Mouse (Mus musculus) hindbrain, postnatal 0 days (tissue): ENCODE results near the gene Loxl4. TPM values are rescaled to one million over a fixed set of nuclear protein-coding genes. Genes with fewer than 3 reads are reported as not detected.

Source experiments
- ATAC-seq: fragments of 200-750 bp; cut with Nextera tagmentation; 2 replicates; pipeline ENCODE4 v1.8.0; 2017; ENCODE audit warnings: mild to moderate bottlenecking, moderate TSS enrichment, moderate library complexity
- DNase-seq: peaks from one replicate; pipeline ENCODE4 v3.0.0-alpha.2; 2015; ENCODE audit warnings: low spot score
- H3K27ac ChIP-seq: fragments of 300-500 bp; sonication (generic); 2 replicates; pipeline ENCODE4 v1.5.1; 2014; ENCODE audit warnings: mild to moderate bottlenecking
- H3K27me3 ChIP-seq: fragments of 300-500 bp; sonication (generic); 2 replicates; pipeline ENCODE4 v1.6.1; 2014; ENCODE audit warnings: low read length, mixed read lengths; ENCODE audit not compliant: insufficient read depth
- H3K36me3 ChIP-seq: fragments of 300-500 bp; sonication (generic); 2 replicates; pipeline ENCODE4 v1.6.1; 2014; ENCODE audit warnings: low read length, mixed read lengths; ENCODE audit not compliant: insufficient read depth
- H3K4me1 ChIP-seq: fragments of 300-500 bp; sonication (generic); 2 replicates; pipeline ENCODE4 v1.6.1; 2014; ENCODE audit warnings: antibody characterized with exemption, low read length, mixed read lengths; ENCODE audit not compliant: insufficient read depth
- H3K4me2 ChIP-seq: fragments of 300-500 bp; sonication (generic); 2 replicates; pipeline ENCODE4 v1.6.1; 2014; ENCODE audit warnings: low read depth, mild to moderate bottlenecking, low read length, moderate library complexity, mixed read lengths
- H3K4me3 ChIP-seq: fragments of 300-500 bp; sonication (generic); 2 replicates; pipeline ENCODE4 v1.5.1; 2014; ENCODE audit warnings: low read length
- H3K9ac ChIP-seq: fragments of 300-500 bp; sonication (generic); replicated peaks from 2 replicates; pipeline ENCODE4 v1.6.1; 2014; ENCODE audit warnings: mild to moderate bottlenecking, low read length, moderate library complexity, mixed read lengths
- H3K9me3 ChIP-seq: fragments of 300-500 bp; sonication (generic); 2 replicates; pipeline ENCODE4 v1.6.1; 2016; ENCODE audit warnings: low read length, mixed read lengths
- CTCF ChIP-seq: IDR thresholded peaks from 2 replicates; pipeline ENCODE4 v1.5.1; 2016; ENCODE audit warnings: antibody characterized with exemption, control low read depth, low read depth
- WGBS: fragments of 180-500 bp; shearing (Covaris S2); extraction: QIAGEN DNeasy Blood & Tissue Kit; methylation state at CpG from one replicate; pipeline ENCODE4 v1.1.7; 2014; 5-methylcytosine and 5-hydroxymethylcytosine counted together
- polyA plus RNA-seq: library from polyadenylated mRNA; unstranded; fragments of >200 nt; fragmentation: Nextera tagmentation; extraction: Ambion mirVana; gene quantifications from 2 replicates; pipeline ENCODE4 v1.2.1, GENCODE M21; 2015
- total RNA-seq: library from RNA; depleted of rRNA; stranded (reverse); fragments of >200 nt; gene quantifications from 2 replicates; pipeline ENCODE4 v1.2.3, GENCODE M21; 2014; rRNA removed

The Loxl4 gene
- total RNA-seq (0.72 and 0.78 TPM in 2 replicates), polyA plus RNA-seq (0.18 TPM in 1 of 2 replicates, not detected in the other)

DNA sequence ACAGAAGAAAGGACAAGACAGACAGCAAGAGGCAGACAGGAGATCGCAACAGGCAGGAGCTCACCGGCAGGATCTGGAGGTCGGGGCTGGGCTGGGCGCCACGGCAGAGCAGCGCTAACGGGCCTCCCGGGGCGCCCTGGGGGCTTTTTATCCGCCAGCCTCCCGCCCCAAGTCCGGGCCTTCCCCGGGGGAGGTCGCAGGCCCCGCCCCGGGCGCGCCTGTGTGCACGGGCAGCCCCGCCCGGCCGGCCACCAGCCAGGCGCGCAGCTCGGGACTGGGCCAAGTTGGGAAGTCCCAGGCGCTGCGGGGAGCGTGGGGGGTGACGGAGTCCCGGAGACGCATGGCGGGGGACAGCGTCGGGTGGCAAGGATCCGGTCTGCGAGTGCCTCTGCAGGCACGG is at the start of gene Loxl4:
TSS of gene Loxl4 (minus strand) at position 160 of the 400 bp plus-strand sequence.
- Histone ChIP-seq H3K9me3 (no peaks in the 10 kb centered on the region), H3K9ac (no peak within 1 kb of the TSS; the same call in 1 of the 2 replicates), H3K27ac (no peak within 1 kb of the TSS), H3K4me1 (no peaks in the 10 kb centered on the region), H3K36me3 (no peaks in the 10 kb centered on the region), H3K4me3 (peak within 1 kb of the TSS; percentile 28), H3K4me2 (peak within 1 kb of the TSS; percentile 55), H3K27me3 (peaks cover 14% of the 10 kb centered on the region)
- WGBS: under 1% methylated on average over 37 of the region's 37 CpGs
- no peak for ATAC-seq
- DNase-seq: peak; percentile 23
- TF ChIP-seq CTCF: no peak

DNA sequence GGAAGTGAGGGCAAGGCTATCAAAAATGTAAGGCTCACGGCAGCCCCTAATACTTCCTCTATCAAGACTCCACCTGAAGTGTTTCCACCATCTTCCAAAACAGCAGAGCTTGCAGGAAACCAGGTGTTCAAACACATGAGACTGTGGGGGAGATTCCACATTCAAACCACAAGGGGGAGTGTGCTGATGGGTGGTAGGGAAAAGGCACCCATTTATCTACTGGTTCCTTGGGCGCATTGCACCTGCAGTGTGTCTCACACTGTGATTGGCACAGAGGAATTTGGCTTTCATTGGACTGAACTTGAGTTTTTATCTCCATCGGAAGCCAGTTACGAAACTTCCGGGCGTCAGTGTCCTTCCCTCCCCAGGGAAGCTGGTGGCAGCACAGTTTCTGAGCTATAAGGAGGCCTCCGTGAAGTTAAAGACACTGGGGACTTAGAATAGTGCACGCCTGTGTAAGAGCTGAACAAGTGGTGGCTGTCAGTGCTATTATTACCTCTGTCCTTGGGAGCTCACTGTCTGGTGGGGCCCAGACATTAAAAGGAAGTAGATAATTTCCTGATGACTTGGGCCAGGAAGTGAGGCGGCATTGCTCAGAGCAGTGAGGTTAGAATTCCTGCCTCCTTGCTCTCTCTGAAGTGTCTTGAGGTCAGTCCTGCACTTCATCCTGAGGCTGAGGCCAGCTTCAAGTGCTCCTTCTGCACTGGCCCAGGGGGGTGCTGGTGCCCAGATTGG is 49.0 kb upstream of the Loxl4 start:
- no peak for ATAC-seq
- TF ChIP-seq CTCF: peak; percentile 52
- Histone ChIP-seq H3K27me3 (no peaks in the 10 kb centered on the region), H3K4me2 (no peak overlapping the region), H3K4me3 (no peak overlapping the region), H3K27ac (no peak overlapping the region), H3K36me3 (no peaks in the 10 kb centered on the region), H3K4me1 (peaks cover 9% of the 10 kb centered on the region; the same call in 1 of the 2 replicates), H3K9ac (no peak overlapping the region), H3K9me3 (no peaks in the 10 kb centered on the region)
- DNase-seq: no peak
- WGBS: 84% methylated on average over 9 of the region's 9 CpGs

DNA sequence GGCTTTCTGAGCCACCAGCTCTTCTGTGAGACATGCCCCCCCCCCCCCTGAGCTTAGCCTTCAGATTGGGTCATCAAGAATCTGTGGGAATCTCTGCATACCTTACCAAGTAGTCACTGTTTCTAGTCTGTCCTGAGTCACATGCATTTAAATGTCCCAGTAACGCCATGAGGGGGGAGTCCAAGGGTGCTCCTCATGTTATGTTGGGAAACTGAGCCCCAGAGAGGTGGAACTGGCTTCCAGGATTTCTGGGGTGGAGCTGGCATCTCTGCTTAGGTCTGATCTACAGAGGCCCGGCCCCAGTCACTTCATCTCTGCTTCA is 47.6 kb upstream of the Loxl4 start:
- 93% methylated on average over 2 of the region's 2 CpGs for WGBS
- peaks cover 9% of the 10 kb centered on the region; the same call in 1 of the 2 replicates for H3K4me1 ChIP-seq
- no peaks in the 10 kb centered on the region for H3K27me3 ChIP-seq
- H3K4me2 ChIP-seq: no peak overlapping the region
- TF ChIP-seq CTCF: no peak
- H3K27ac ChIP-seq: no peak overlapping the region
- DNase-seq (no peak), ATAC-seq (no peak)
- H3K36me3 ChIP-seq: no peaks in the 10 kb centered on the region
- H3K9ac ChIP-seq: no peak overlapping the region
- H3K9me3 ChIP-seq: no peaks in the 10 kb centered on the region
- no peak overlapping the region for H3K4me3 ChIP-seq

DNA sequence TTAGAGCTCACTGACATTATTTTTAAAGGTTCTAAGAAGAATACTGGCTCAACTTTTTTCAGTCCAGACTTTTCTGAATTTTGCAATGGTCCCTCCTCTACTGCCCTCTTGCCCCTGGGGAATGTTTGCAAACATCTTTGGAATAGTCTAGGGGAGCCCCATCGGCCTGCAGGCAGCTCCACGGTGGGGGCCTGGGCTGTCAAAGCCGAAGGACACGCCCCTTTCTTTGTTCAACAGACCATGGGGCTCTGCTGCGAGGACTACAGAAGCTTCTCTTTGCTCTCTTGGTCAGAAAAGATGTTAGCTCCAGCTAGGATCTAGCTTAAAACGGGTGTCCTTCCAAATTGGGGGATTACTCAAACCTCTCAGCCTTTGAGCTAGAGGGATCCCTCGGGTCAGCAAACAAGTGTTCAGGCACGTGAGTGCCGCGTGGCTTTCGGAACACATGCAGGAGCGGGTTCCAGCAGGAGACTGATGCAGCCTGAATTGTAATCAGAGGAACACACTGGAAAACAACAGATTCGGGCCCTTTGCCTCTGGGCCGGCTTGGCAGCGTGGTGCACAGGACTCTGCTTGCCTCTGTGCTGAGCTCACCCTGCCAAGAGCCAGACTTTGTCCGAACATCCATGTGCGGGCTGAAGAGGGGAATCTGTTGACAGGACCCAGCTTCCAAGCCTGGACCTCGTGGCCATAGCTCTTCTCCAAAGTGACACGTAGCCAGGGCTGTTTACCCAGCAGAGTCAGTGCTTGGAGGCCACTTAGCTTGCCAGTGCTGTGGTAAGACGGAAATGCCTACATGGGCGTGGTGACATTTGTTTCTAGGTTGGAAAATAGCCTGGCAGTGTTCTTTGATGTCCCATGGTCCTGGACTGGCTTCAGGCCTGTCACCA is 47.0 kb upstream of the Loxl4 start:
- DNase-seq: peak; percentile 69
- H3K27ac ChIP-seq: no peak overlapping the region
- H3K36me3 ChIP-seq: no peaks in the 10 kb centered on the region
- peaks cover 9% of the 10 kb centered on the region; the same call in 1 of the 2 replicates for H3K4me1 ChIP-seq
- 21% methylated on average over 21 of the region's 21 CpGs for WGBS
- no peak overlapping the region for H3K9ac ChIP-seq
- no peak overlapping the region for H3K4me2 ChIP-seq
- H3K4me3 ChIP-seq: no peak overlapping the region
- peak; percentile 79 for ATAC-seq
- no peaks in the 10 kb centered on the region for H3K9me3 ChIP-seq
- no peaks in the 10 kb centered on the region for H3K27me3 ChIP-seq
- no peak for TF ChIP-seq CTCF

DNA sequence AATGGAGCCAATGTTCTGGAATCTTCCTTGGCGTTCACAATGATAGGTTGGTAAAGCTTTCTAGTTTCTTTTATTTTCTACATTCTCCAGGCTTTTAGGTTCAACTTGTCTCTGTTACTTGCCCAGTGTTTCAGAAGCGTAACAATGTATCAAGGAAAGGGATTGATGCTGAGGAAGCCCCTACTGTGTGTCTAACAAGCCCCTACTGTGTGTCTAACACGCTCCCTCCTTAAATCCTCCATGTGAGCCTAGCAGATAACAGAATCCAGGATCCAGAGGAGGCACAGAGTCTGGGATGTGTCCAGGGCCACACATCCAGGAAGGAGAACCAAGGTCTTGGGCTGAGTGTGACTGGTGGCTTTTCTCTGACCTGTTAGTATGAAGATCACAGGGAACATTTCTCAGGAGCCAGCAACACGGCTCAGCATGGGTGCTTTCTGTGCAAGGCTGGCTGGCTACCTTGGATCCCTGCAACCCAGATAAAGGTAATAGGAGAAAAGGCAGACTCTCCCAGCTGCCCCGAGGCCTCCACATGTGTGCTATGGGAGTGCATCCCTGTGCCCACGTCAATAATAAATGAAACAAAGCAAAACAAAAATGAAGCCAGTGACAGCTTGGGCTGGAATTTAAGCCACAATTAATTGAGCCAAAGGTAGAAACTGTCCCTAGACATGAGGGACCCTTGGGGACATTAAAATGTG is 46.0 kb upstream of the Loxl4 start:
- DNase-seq: no peak
- peaks cover 9% of the 10 kb centered on the region; the same call in 1 of the 2 replicates for H3K4me1 ChIP-seq
- 0 out of 2 replicates have a peak, but pooled peaks cover 4% of the 10 kb centered on the region for H3K27me3 ChIP-seq
- H3K9ac ChIP-seq: no peak overlapping the region
- H3K9me3 ChIP-seq: no peaks in the 10 kb centered on the region
- H3K4me3 ChIP-seq: no peak overlapping the region
- ATAC-seq: no peak
- no peaks in the 10 kb centered on the region for H3K36me3 ChIP-seq
- WGBS: 66% methylated on average over 6 of the region's 6 CpGs
- no peak overlapping the region for H3K27ac ChIP-seq
- no peak for TF ChIP-seq CTCF
- H3K4me2 ChIP-seq: no peak overlapping the region

DNA sequence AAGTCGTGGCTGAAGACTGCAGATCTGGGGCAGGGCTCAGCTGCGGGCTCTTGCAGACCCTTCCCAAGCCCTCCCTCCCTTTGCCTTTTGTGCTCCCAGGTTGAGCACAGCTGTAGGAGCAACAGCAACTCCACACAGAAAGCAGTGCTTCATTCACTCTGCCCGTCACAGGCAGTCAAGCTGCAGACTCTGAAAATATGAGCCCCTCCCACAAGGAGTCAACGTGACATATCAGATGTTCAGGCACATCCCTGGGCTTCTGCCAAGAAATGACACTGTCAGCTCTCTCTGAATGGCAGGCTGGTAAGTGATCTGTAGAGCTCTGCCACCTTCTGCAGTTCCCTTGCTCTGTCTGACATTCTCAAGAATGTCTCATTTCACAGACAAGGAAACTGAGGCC is 45.2 kb upstream of the Loxl4 start:
- Histone ChIP-seq H3K9me3 (no peaks in the 10 kb centered on the region), H3K27me3 (0 out of 2 replicates have a peak, but pooled peaks cover 4% of the 10 kb centered on the region), H3K27ac (no peak overlapping the region), H3K4me1 (peaks cover 9% of the 10 kb centered on the region; the same call in 1 of the 2 replicates), H3K9ac (no peak overlapping the region), H3K36me3 (no peaks in the 10 kb centered on the region), H3K4me2 (no peak overlapping the region), H3K4me3 (no peak overlapping the region)
- TF ChIP-seq CTCF: no peak
- 30% methylated on average over 4 of the region's 4 CpGs for WGBS
- DNase-seq (peak; percentile 64), ATAC-seq (no peak)
